Mouse (Mus musculus): ENCODE data around the gene Gm30191.

- TF ChIP-seq POLR2A (IDR thresholded peaks at IDR 0.05; ENCODE audit: insufficient read length, low read depth), result no peak
- no peak for TF ChIP-seq USF1 (IDR thresholded peaks at IDR 0.05; ENCODE audit: low read depth)
- TF ChIP-seq POLR2AphosphoS2 (IDR thresholded peaks at IDR 0.05; ENCODE audit: insufficient read length, low read depth), result no peak
- TF ChIP-seq TCF3 (IDR thresholded peaks at IDR 0.05; ENCODE audit: insufficient read length, low read depth), result no peak
- TF ChIP-seq MAX (IDR thresholded peaks at IDR 0.05; ENCODE audit: low read depth), result no peak
- no peak for TF ChIP-seq MYOG (IDR thresholded peaks at IDR 0.05; ENCODE audit: control insufficient read depth in 1 of 3, insufficient read depth in 1 of 3, insufficient read length in 2 of 3, low read depth in 2 of 3)
Measured at GRCm38 (mm10) chr4:134237582-134238278, 9.0 kb upstream of the Gm30191 start.

Measured in myocyte (in vitro differentiated cells).